Mouse (Mus musculus) stomach, postnatal 0 days (tissue): ENCODE results near the gene Ugt1a5. TPM values are rescaled to one million over a fixed set of nuclear protein-coding genes. Genes with fewer than 3 reads are reported as not detected.
A peak's percentile ranks its signal among the peaks of the same experiment; 100 is the strongest.

Source experiments
- ATAC-seq: fragments of 200-750 bp; cut with Nextera tagmentation; 2 replicates; pipeline ENCODE4 v1.8.0; 2017; ENCODE audit not compliant: low FRiP score, low TSS enrichment
- DNase-seq: peaks from one replicate; pipeline ENCODE4 v3.0.0-alpha.2; 2016; ENCODE audit warnings: low spot score
- H3K27ac ChIP-seq: fragments of 300-500 bp; sonication (generic); replicated peaks from 2 replicates; pipeline ENCODE4 v1.5.1; 2014; ENCODE audit warnings: mild to moderate bottlenecking, control low read depth
- H3K27me3 ChIP-seq: fragments of 300-500 bp; sonication (generic); 2 replicates; pipeline ENCODE4 v1.6.1; 2014; ENCODE audit warnings: low read length; ENCODE audit not compliant: control insufficient read depth, insufficient read depth
- H3K36me3 ChIP-seq: fragments of 300-500 bp; sonication (generic); 2 replicates; pipeline ENCODE4 v1.6.1; 2014; ENCODE audit warnings: low read length, mixed read lengths; ENCODE audit not compliant: control insufficient read depth, insufficient read depth
- H3K4me1 ChIP-seq: fragments of 300-500 bp; sonication (generic); replicated peaks from 2 replicates; pipeline ENCODE4 v1.6.1; 2014; ENCODE audit warnings: antibody characterized with exemption; ENCODE audit not compliant: control insufficient read depth, insufficient read depth
- H3K4me2 ChIP-seq: fragments of 300-500 bp; sonication (generic); replicated peaks from 2 replicates; pipeline ENCODE4 v1.6.1; 2014; ENCODE audit warnings: low read depth, mild to moderate bottlenecking, control low read depth, moderate library complexity
- H3K4me3 ChIP-seq: fragments of 300-500 bp; sonication (generic); 2 replicates; pipeline ENCODE4 v1.5.1; 2014; ENCODE audit warnings: low read depth, low read length, control low read depth
- H3K9ac ChIP-seq: fragments of 300-500 bp; sonication (generic); 2 replicates; pipeline ENCODE4 v1.6.1; 2014; ENCODE audit warnings: mild to moderate bottlenecking, low read length, control low read depth, mixed read lengths
- H3K9me3 ChIP-seq: fragments of 300-500 bp; sonication (generic); 2 replicates; pipeline ENCODE4 v1.6.1; 2016; ENCODE audit warnings: low read length; ENCODE audit not compliant: control insufficient read depth
- CTCF ChIP-seq: IDR thresholded peaks from 2 replicates; pipeline ENCODE4 v1.5.1; 2016; ENCODE audit warnings: antibody characterized with exemption, low read depth, mild to moderate bottlenecking, moderate library complexity
- EP300 ChIP-seq: optimal IDR thresholded peaks from 2 replicates; pipeline ENCODE3; 2016; ENCODE audit warnings: antibody characterized with exemption
- WGBS: fragments of 180-500 bp; shearing (Covaris S2); extraction: QIAGEN DNeasy Blood & Tissue Kit; methylation state at CpG from one replicate; pipeline ENCODE4 v1.1.7; 2014; 5-methylcytosine and 5-hydroxymethylcytosine counted together
- polyA plus RNA-seq: library from polyadenylated mRNA; unstranded; fragments of >200 nt; fragmentation: Nextera tagmentation; extraction: Ambion mirVana; gene quantifications from 2 replicates; pipeline ENCODE4 v1.2.1, GENCODE M21; 2015

Ugt1a5 gene
- polyA plus RNA-seq, 1 experiment from 2014 or later, result not detected

- Histone ChIP-seq H3K9me3 (no peaks in the 10 kb centered on the region), H3K27me3 (no peaks in the 10 kb centered on the region), H3K4me1 (peaks cover 19% of the 10 kb centered on the region), H3K4me3 (no peak overlapping the region), H3K36me3 (peaks cover 98% of the 10 kb centered on the region), H3K9ac (no peak overlapping the region), H3K4me2 (no peak overlapping the region), H3K27ac (no peak overlapping the region)
- 81% methylated on average over 7 of the region's 7 CpGs for WGBS
- no peak for ATAC-seq
- TF ChIP-seq CTCF (no peak), EP300 (no peak)
- no peak for DNase-seq
Measured at GRCm38 (mm10) chr1:88264237-88264868, 98.5 kb downstream of the Ugt1a5 start.

DNA sequence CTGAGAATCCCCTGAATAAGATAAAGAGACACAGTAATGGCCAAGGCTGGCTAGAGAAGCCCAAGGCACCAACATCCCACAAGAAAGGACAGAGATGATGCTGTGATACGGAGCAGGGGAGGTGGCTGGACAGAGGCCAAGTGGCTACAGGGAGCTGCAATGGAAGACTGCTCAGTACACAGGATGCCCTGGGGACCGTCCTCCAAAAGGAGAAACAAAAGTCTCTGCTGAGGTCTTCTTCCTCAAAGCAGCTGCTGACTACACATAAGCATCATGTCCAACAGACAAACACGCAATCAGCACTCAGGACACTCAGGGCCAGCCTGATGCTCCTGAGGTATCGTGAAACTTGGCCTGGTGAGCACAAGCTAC, 99.0 kb downstream of the Ugt1a5 start:
- Histone ChIP-seq H3K27ac (no peak overlapping the region), H3K4me2 (no peak overlapping the region), H3K27me3 (no peaks in the 10 kb centered on the region), H3K9me3 (no peaks in the 10 kb centered on the region), H3K9ac (peak overlapping the region; percentile 5; the same call in 1 of the 2 replicates), H3K36me3 (peaks cover 98% of the 10 kb centered on the region), H3K4me1 (peaks cover 15% of the 10 kb centered on the region), H3K4me3 (no peak overlapping the region)
- TF ChIP-seq CTCF (no peak), EP300 (no peak)
- DNase-seq, result no peak
- WGBS, result 76% methylated on average over 4 of the region's 4 CpGs
- no peak for ATAC-seq

DNA sequence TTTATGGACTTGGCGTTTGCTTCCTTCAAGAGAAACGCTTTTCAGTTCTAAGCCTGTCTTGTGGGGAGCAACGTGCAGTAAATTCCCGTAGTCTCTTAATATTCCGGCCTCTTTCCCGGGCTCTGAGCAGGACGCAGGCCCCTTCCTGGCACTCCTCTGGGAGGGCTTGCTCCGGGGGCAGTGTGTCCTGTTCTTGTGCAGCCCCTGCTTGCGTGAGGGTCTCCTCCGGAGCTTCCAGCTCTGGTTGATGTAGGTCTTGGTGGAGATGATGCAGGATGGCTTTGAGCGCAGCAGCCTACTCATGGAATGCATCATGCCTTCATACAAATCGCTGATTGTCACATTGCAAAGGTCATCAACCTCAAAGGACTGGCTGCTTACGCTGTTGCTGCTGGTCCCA, 100.3 kb downstream of the Ugt1a5 start:
- Histone ChIP-seq H3K4me2 (no peak overlapping the region), H3K27me3 (no peaks in the 10 kb centered on the region), H3K9me3 (no peaks in the 10 kb centered on the region), H3K4me1 (peaks cover 10% of the 10 kb centered on the region), H3K36me3 (peaks cover 89% of the 10 kb centered on the region), H3K4me3 (no peak overlapping the region), H3K27ac (no peak overlapping the region), H3K9ac (no peak overlapping the region)
- DNase-seq, result no peak
- no peak for ATAC-seq
- 90% methylated on average over 13 of the region's 13 CpGs for WGBS
- TF ChIP-seq EP300, result no peak
- TF ChIP-seq CTCF, result no peak

DNA sequence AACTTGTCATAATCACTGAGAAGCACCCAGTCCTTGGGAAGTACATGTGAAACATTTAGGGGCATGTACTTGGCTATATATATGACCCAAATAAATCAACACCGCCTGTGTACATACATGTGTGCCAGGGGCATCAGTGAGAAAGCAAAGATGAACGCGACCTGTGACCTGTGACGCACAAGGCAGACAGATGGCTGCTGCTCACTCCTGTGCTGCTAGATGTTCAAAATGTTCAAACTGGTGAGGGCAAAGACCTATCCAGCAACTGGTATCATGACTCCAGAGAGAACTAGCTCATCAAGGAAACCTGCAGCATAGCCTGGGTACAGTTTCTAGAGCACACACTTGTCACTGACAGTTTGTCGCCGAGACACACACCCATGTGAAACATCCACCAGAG, 101.7 kb downstream of the Ugt1a5 start:
- H3K4me1 ChIP-seq, result no peaks in the 10 kb centered on the region
- H3K27ac ChIP-seq, result no peak overlapping the region
- H3K4me3 ChIP-seq, result no peak overlapping the region
- no peaks in the 10 kb centered on the region for H3K27me3 ChIP-seq
- DNase-seq, result no peak
- 0 out of 2 replicates have a peak overlapping the region, but pooled peaks have one; percentile 2 for H3K9ac ChIP-seq
- peaks cover 85% of the 10 kb centered on the region for H3K36me3 ChIP-seq
- H3K4me2 ChIP-seq, result no peak overlapping the region
- peak; percentile 4 for ATAC-seq
- WGBS, result 89% methylated on average over 6 of the region's 6 CpGs
- no peaks in the 10 kb centered on the region for H3K9me3 ChIP-seq
- TF ChIP-seq EP300 (no peak), CTCF (no peak)

GRCm38 (mm10) chr1:88268070-88268469, 102.3 kb downstream of the Ugt1a5 start:
- DNase-seq (no peak), ATAC-seq (no peak; the same call in 1 of the 2 replicates)
- H3K27ac ChIP-seq, result no peak overlapping the region
- H3K27me3 ChIP-seq, result no peaks in the 10 kb centered on the region
- H3K4me2 ChIP-seq, result no peak overlapping the region
- no peak overlapping the region for H3K4me3 ChIP-seq
- no peaks in the 10 kb centered on the region for H3K9me3 ChIP-seq
- 86% methylated on average over 6 of the region's 6 CpGs for WGBS
- no peaks in the 10 kb centered on the region for H3K4me1 ChIP-seq
- H3K36me3 ChIP-seq, result peaks cover 84% of the 10 kb centered on the region
- no peak for TF ChIP-seq CTCF
- TF ChIP-seq EP300, result no peak
- H3K9ac ChIP-seq, result no peak overlapping the region

Other genes starting within 250 kb of the Ugt1a5 start
- 10.4 and 10.7 TPM in 2 replicates for gene Usp40, start 157.5 kb upstream of the Ugt1a5 start, polyA plus RNA-seq
- gene Ugt1a10, start 110.6 kb upstream of the Ugt1a5 start, polyA plus RNA-seq, result not detected in 2 replicates
- 0.65 and 1.4 TPM in 2 replicates for gene Ugt1a9, start 95.2 kb upstream of the Ugt1a5 start, polyA plus RNA-seq
- gene Ugt1a8, start 78.2 kb upstream of the Ugt1a5 start, polyA plus RNA-seq, result not detected in 2 replicates
- 33.9 and 40.4 TPM in 2 replicates for gene Ugt1a7c, start 71.0 kb upstream of the Ugt1a5 start, polyA plus RNA-seq
- gene Ugt1a6b, start 62.8 kb upstream of the Ugt1a5 start, polyA plus RNA-seq, result 5.2 and 6.7 TPM in 2 replicates
- 56.5 and 65.8 TPM in 2 replicates for gene Ugt1a6a, start 31.2 kb upstream of the Ugt1a5 start, polyA plus RNA-seq
- 0.12 TPM in 1 of 2 replicates, not detected in the other for gene Ugt1a2, start 34.6 kb downstream of the Ugt1a5 start, polyA plus RNA-seq
- gene Dnajb3, start 39.8 kb downstream of the Ugt1a5 start, polyA plus RNA-seq, result 7.2 and 8.2 TPM in 2 replicates
- 23.6 and 24.8 TPM in 2 replicates for gene Ugt1a1, start 45.9 kb downstream of the Ugt1a5 start, polyA plus RNA-seq
- gene Mroh2a, start 61.0 kb downstream of the Ugt1a5 start, polyA plus RNA-seq, result 0.54 and 0.84 TPM in 2 replicates
- gene Hjurp, start 111.6 kb downstream of the Ugt1a5 start, polyA plus RNA-seq, result 30.0 and 34.1 TPM in 2 replicates
- 0.02 and 0.06 TPM in 2 replicates for gene Trpm8, start 111.6 kb downstream of the Ugt1a5 start, polyA plus RNA-seq
- gene Spp2, start 240.9 kb downstream of the Ugt1a5 start, polyA plus RNA-seq, result 0.93 and 1.8 TPM in 2 replicates